Mouse (Mus musculus) ES-E14 (cell line): ENCODE measurements around the gene Tppp.

ENCODE experiments used
- HCFC1 ChIP-seq: IDR thresholded peaks from 2 replicates; pipeline ENCODE4 v1.6.1; 2012; ENCODE audit warnings: low read length, inconsistent platforms, borderline replicate concordance; ENCODE audit not compliant: insufficient read depth
- ZC3H11A ChIP-seq: IDR thresholded peaks from 2 replicates; pipeline ENCODE4 v1.6.1; 2012; ENCODE audit warnings: low read depth, mild to moderate bottlenecking, inconsistent platforms, low read length, borderline replicate concordance
- ZNF384 ChIP-seq: IDR thresholded peaks from 2 replicates; pipeline ENCODE4 v1.6.1; 2012; ENCODE audit warnings: low read depth, low read length, inconsistent platforms

DNA sequence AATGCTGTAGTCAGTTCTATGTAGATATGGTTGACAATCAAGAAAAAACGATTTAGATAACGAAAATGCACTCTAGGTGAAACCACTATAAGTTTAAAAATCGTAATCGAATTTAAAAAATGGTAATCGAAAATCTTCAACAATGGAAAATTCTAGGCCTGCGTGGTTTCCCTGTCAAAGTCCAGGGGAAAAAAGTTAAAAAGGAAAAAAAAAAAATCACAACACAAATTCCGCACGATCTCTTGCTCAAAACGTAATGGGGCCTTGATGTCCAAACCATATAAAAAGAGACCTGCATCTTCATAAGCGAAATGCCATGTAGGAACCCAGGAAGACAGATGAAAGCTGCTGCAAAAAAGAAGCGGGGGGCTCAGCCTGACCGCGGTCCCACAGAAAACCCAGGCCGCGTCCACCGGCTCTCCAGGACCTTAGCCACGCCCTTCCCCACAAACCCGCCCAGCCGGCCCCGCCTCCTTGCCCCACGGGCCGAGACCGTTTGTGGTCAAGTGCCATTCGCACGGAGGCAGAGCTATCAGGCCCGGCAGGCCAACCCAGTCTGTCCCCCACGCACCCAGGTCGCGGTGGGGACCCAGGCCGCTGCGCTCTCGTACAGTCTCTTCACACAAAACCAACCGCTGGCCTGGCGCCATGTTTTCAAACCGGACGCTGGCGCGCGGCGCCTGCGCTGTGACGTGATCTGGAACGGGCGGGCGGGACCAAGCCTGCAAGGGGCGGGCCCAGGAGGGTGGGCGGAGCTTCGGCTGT is 52.6 kb downstream of the Tppp start, which contains the start of gene Cep72:
- TF ChIP-seq ZNF384 (peak; percentile 35), HCFC1 (no peak), ZC3H11A (no peak)
